Mouse (Mus musculus) forebrain, embryonic 10.5 days (tissue): ENCODE measurements around the gene Rgs9bp. TPM values are rescaled to one million over a fixed set of nuclear protein-coding genes. Genes with fewer than 3 reads are reported as not detected.

Source experiments
- DNase-seq: peaks from one replicate; pipeline ENCODE4 v3.0.0-alpha.2; 2017; ENCODE audit warnings: low spot score; ENCODE audit errors: extremely low spot score
- H3K27ac ChIP-seq: fragments of 300-500 bp; sonication (generic); 2 replicates; pipeline ENCODE4 v1.5.1; 2016; ENCODE audit warnings: mild to moderate bottlenecking
- H3K27me3 ChIP-seq: fragments of 300-500 bp; sonication (generic); 2 replicates; pipeline ENCODE4 v1.6.1; 2016; ENCODE audit warnings: mild to moderate bottlenecking; ENCODE audit not compliant: poor library complexity, severe bottlenecking
- H3K36me3 ChIP-seq: fragments of 300-500 bp; sonication (generic); replicated peaks from 2 replicates; pipeline ENCODE4 v1.6.1; 2016; ENCODE audit warnings: mild to moderate bottlenecking, moderate library complexity
- H3K4me1 ChIP-seq: fragments of 300-500 bp; sonication (generic); 2 replicates; pipeline ENCODE4 v1.6.1; 2016
- H3K4me3 ChIP-seq: fragments of 300-500 bp; sonication (generic); 2 replicates; pipeline ENCODE4 v1.5.1; 2016; ENCODE audit warnings: mild to moderate bottlenecking, moderate library complexity
- H3K9me3 ChIP-seq: fragments of 300-500 bp; sonication (generic); 2 replicates; pipeline ENCODE4 v1.6.1; 2016; ENCODE audit warnings: mild to moderate bottlenecking, moderate library complexity
- WGBS: fragments of 180-500 bp; shearing (Covaris S2); methylation state at CpG from one replicate; pipeline ENCODE4 v1.1.7; 2016; 5-methylcytosine and 5-hydroxymethylcytosine counted together
- polyA plus RNA-seq: library from polyadenylated mRNA; unstranded; fragments of >200 nt; fragmentation: Nextera tagmentation; extraction: Ambion mirVana; gene quantifications from 2 replicates; pipeline ENCODE4 v1.2.1, GENCODE M21; 2016

Gene Rgs9bp
- polyA plus RNA-seq = 0.09 and 0.44 TPM in 2 replicates

DNA sequence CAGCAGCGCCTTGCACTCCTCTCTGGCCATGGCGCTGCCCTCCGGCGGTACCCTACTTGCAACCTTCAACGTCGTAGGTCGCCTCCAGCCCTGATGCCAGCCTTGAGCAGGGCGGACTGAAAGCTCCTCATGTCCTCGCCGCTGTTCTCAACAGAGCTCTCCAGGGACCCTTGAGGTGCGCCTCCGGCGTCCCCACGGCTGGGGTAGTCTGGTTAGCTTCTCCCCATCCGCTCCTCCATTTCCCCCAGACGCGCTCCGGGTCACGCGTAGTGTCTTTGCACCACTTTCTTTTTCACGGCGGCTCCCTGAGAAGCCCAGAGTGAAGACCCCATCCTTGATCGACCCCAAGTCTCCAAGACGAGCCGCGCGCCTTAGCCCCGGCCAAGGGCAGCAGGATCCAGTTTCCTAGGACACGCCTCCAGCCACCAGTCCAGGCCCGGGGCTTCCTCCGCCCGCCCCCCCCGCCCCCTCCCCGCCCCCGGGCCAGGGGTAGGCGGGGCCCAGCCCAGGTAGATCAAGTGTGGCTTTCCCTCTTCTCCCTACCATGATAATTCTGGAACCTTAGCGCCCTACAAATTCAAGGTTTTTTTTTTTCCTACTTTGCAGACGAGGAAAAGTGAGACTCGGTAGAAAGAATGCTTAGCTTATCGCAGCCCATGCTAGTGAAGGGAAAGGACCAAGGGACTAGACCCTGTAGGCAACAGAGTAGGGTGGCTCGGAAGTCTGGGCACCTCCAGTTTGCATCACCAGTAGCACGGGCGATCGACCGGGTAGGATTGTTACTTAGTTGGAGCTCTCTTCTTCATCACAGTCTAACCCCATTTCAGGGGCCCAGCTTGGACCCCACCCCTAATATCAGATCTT, at the start of gene Rgs9bp:
Gene Rgs9bp (minus strand): TSS at position 392 of the 864 bp plus-strand sequence.
- under 1% methylated on average over 45 of the region's 45 CpGs for WGBS
- Histone ChIP-seq H3K27me3 (peaks cover 38% of the 10 kb centered on the region), H3K4me3 (peak within 1 kb of the TSS; percentile 83), H3K4me1 (peaks cover 43% of the 10 kb centered on the region), H3K36me3 (no peaks in the 10 kb centered on the region), H3K9me3 (no peaks in the 10 kb centered on the region), H3K27ac (peak within 1 kb of the TSS; percentile 85)
- DNase-seq = peak; percentile 78

GRCm38 (mm10) chr7:35628496-35628895, 43.1 kb upstream of the Rgs9bp start:
- Histone ChIP-seq H3K27me3 (no peaks in the 10 kb centered on the region), H3K9me3 (no peaks in the 10 kb centered on the region), H3K36me3 (peaks cover 87% of the 10 kb centered on the region), H3K4me3 (no peak overlapping the region), H3K27ac (no peak overlapping the region), H3K4me1 (no peaks in the 10 kb centered on the region)
- WGBS = 71% methylated on average over 5 of the region's 5 CpGs
- no peak for DNase-seq

- no peak for DNase-seq
- no peaks in the 10 kb centered on the region for H3K27me3 ChIP-seq
- 95% methylated on average over 10 of the region's 10 CpGs for WGBS
- no peak overlapping the region for H3K27ac ChIP-seq
- peaks cover 89% of the 10 kb centered on the region for H3K36me3 ChIP-seq
- H3K9me3 ChIP-seq = no peaks in the 10 kb centered on the region
- H3K4me3 ChIP-seq = no peak overlapping the region
- no peaks in the 10 kb centered on the region for H3K4me1 ChIP-seq
Observed at GRCm38 (mm10) chr7:35627371-35627770, 42.0 kb upstream of the Rgs9bp start.

GRCm38 (mm10) chr7:35626038-35626437, 40.7 kb upstream of the Rgs9bp start:
- no peak for DNase-seq
- Histone ChIP-seq H3K36me3 (peaks cover 90% of the 10 kb centered on the region), H3K27ac (no peak overlapping the region), H3K4me1 (no peaks in the 10 kb centered on the region), H3K9me3 (no peaks in the 10 kb centered on the region), H3K4me3 (no peak overlapping the region), H3K27me3 (no peaks in the 10 kb centered on the region)
- 95% methylated on average over 5 of the region's 5 CpGs for WGBS

- Histone ChIP-seq H3K9me3 (no peaks in the 10 kb centered on the region), H3K4me1 (no peaks in the 10 kb centered on the region), H3K4me3 (no peak overlapping the region), H3K27ac (no peak overlapping the region), H3K27me3 (no peaks in the 10 kb centered on the region), H3K36me3 (peaks cover 85% of the 10 kb centered on the region)
- WGBS = 93% methylated on average over 10 of the region's 10 CpGs
- no peak for DNase-seq
Observed at GRCm38 (mm10) chr7:35622626-35623025, 37.2 kb upstream of the Rgs9bp start.

DNA sequence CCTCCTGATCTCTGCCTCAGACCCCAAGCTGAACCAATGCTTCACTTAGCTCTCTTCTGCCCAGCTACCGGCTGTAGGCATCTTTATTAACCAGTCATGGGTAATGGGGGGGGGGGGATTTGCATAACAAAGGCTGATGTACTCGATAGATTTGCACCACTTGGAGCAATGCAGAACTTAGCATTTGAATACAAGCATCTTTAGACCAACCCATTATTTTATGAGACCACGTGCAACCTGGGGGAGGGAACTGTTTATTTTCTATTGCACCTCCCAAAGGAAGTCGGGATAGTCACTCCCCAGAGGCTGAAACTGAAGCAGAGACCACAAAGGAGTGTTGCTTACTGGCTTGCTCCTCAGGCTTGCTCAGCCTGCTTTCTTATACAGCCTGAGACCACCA, 32.1 kb upstream of the Rgs9bp start:
- Histone ChIP-seq H3K36me3 (peaks cover 90% of the 10 kb centered on the region), H3K27me3 (no peaks in the 10 kb centered on the region), H3K4me1 (no peaks in the 10 kb centered on the region; the same call in 1 of the 2 replicates), H3K9me3 (no peaks in the 10 kb centered on the region), H3K27ac (no peak overlapping the region), H3K4me3 (no peak overlapping the region)
- 75% methylated on average over 4 of the region's 4 CpGs for WGBS
- no peak for DNase-seq

- Histone ChIP-seq H3K27me3 (no peaks in the 10 kb centered on the region), H3K9me3 (no peaks in the 10 kb centered on the region), H3K4me1 (no peaks in the 10 kb centered on the region), H3K4me3 (no peak overlapping the region), H3K36me3 (peaks cover 85% of the 10 kb centered on the region), H3K27ac (no peak overlapping the region)
- DNase-seq = no peak
- WGBS = 95% methylated on average over 10 of the region's 10 CpGs
Observed at GRCm38 (mm10) chr7:35609245-35609644, 23.9 kb upstream of the Rgs9bp start.

- WGBS = 94% methylated on average over 10 of the region's 10 CpGs
- H3K4me1 ChIP-seq = no peaks in the 10 kb centered on the region
- no peaks in the 10 kb centered on the region for H3K27me3 ChIP-seq
- peaks cover 84% of the 10 kb centered on the region for H3K36me3 ChIP-seq
- no peak overlapping the region for H3K4me3 ChIP-seq
- DNase-seq = no peak
- no peak overlapping the region for H3K27ac ChIP-seq
- H3K9me3 ChIP-seq = no peaks in the 10 kb centered on the region
Observed at GRCm38 (mm10) chr7:35606816-35607215, 21.4 kb upstream of the Rgs9bp start.

- 95% methylated on average over 5 of the region's 5 CpGs for WGBS
- no peak overlapping the region for H3K27ac ChIP-seq
- no peak for DNase-seq
- no peaks in the 10 kb centered on the region for H3K4me1 ChIP-seq
- no peaks in the 10 kb centered on the region for H3K27me3 ChIP-seq
- no peaks in the 10 kb centered on the region for H3K9me3 ChIP-seq
- H3K4me3 ChIP-seq = no peak overlapping the region
- H3K36me3 ChIP-seq = peaks cover 73% of the 10 kb centered on the region
Observed at GRCm38 (mm10) chr7:35602766-35603165, 17.4 kb upstream of the Rgs9bp start.

DNA sequence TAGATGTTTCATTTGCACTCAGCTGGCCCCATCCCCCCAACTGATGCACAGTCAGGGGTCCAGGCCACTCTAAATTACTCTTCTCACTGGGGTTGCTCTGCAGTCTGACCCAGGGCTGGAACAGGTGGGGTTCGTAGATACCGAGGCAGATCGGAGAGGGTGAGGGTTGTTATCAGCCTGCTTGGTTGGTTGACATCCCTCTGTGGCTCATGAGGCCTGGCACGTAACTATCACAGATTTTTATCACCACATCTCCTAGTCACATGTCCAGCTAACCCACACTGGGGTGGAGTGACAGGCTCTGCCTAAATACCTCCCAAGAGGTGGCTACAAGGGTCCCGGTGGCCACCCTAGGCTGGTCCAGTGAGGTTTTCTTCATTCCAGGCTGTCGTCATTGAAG, 15.7 kb upstream of the Rgs9bp start:
- Histone ChIP-seq H3K4me3 (no peak overlapping the region), H3K4me1 (no peaks in the 10 kb centered on the region), H3K27ac (no peak overlapping the region), H3K36me3 (peaks cover 71% of the 10 kb centered on the region), H3K9me3 (no peaks in the 10 kb centered on the region), H3K27me3 (no peaks in the 10 kb centered on the region)
- 94% methylated on average over 6 of the region's 6 CpGs for WGBS
- DNase-seq = no peak

GRCm38 (mm10) chr7:35600031-35600430, 14.6 kb upstream of the Rgs9bp start:
- H3K27me3 ChIP-seq = no peaks in the 10 kb centered on the region
- H3K9me3 ChIP-seq = no peaks in the 10 kb centered on the region
- DNase-seq = no peak
- peaks cover 78% of the 10 kb centered on the region for H3K36me3 ChIP-seq
- WGBS = 90% methylated on average over 10 of the region's 10 CpGs
- H3K4me1 ChIP-seq = no peaks in the 10 kb centered on the region
- no peak overlapping the region for H3K4me3 ChIP-seq
- no peak overlapping the region for H3K27ac ChIP-seq

DNA sequence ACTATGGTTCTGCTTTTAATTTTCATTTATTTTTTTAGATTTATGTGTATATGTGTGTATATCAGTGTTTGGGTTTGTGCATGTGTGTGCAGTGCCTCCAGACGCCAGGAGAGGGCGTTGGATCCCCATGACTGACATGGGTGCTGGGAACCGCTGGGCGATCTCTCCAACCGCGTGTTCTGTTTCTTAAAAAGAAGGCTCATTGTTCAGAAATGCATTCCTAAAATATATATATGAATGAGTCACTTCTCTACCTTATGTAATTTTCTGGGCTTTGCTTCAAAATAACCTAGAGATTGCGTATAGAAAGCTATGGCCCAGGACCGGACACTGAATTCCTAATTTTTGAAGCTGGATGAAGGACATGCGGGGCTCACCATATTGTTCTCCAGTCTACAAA, 14.1 kb upstream of the Rgs9bp start:
- Histone ChIP-seq H3K27me3 (no peaks in the 10 kb centered on the region), H3K27ac (no peak overlapping the region), H3K9me3 (no peaks in the 10 kb centered on the region), H3K4me3 (no peak overlapping the region), H3K36me3 (peaks cover 79% of the 10 kb centered on the region), H3K4me1 (no peaks in the 10 kb centered on the region)
- WGBS = 96% methylated on average over 9 of the region's 9 CpGs
- DNase-seq = no peak

DNA sequence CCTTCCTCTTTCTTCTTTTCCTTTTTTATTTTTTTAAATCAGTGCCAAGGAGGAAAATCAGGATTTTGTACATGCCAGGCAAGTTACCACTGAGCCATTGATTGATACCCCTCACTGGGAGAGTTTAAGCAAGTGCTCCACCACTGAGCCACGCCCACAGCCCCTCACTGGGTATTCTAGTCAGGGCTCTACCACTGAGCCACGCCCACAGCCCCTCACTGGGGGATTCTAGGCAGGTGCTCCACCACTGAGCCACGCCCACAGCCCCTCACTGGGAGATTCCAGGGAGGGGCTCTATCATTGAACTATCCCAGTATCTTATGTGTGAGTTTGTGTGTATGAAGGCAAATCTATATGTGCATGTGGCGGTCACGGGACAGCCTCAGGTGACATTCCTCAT, 8.9 kb upstream of the Rgs9bp start:
- 88% methylated on average over 5 of the region's 5 CpGs for WGBS
- Histone ChIP-seq H3K27ac (no peak overlapping the region), H3K4me1 (no peaks in the 10 kb centered on the region), H3K27me3 (no peaks in the 10 kb centered on the region), H3K36me3 (peaks cover 67% of the 10 kb centered on the region), H3K4me3 (no peak overlapping the region), H3K9me3 (no peaks in the 10 kb centered on the region)
- DNase-seq = no peak
